Mouse (Mus musculus): ENCODE results near the gene Dpp6. TPM values are rescaled to one million over a fixed set of nuclear protein-coding genes. Genes with fewer than 3 reads are reported as not detected.

The Dpp6 gene
- polyA plus RNA-seq, 1 experiment from 2014 or later, result 0.06 TPM

DNA sequence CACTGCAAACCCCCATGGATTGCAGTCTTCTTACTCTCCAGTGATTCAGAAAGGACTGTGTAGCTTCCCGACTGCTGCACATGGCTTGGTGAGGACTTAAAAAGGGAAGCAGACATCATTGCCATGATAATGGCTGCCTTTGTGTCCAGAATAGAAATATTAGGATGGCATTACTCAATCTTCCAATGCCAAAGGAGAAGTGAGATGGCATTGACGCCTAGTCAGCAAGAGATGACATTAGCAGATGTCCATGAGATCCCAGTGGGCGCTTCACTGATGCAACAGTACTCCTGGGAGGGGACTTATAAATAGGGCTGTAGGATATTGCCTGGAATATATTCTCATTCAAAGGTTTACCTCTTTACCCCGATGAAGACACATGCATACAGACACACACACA, 368.0 kb downstream of the Dpp6 start:
- no peak overlapping the region for H3K27ac ChIP-seq (ENCODE audit: low read depth)
- no peak for TF ChIP-seq EP300 (IDR thresholded peaks at IDR 0.05; ENCODE audit: low read depth)
- no peak for TF ChIP-seq CTCF (IDR thresholded peaks at IDR 0.05; ENCODE audit: low read depth)
- 62% methylated on average over 4 of the region's 4 CpGs for WGBS (ENCODE audit: insufficient replicate concordance)

DNA sequence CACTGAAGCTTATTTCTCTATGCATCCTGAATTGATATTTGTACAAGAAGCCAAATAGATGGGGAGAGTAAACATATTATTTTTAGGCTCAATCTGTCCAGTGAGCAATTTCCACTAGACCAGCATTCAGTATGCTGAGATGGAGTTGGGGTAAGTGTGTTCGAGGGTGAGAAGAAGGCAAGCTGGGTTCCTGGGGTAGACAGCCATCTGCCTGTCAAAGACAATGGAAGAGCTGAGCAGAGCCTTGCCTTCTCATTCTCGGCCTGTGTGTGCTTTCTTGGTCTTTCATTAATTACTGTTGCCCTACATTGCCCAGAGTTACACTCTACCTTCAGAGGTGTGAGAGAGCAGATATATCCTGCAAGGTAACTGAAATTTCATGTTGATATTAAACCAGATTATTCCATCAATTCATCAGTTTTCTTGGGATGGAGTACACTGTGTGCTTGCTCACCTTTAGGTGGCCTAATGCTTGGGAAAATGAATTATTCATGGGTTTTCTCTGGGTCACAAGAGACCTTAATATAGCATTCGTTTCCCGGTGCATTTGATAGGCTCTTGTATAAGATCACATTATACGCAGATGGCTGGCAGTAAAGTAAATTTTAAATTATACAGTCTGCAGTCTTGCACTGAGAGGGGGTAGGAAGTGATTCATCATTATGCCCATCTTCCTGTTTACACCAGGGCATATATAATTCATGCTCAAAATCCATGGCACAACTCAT, 374.4 kb downstream of the Dpp6 start:
- WGBS (ENCODE audit: insufficient replicate concordance), result 70% methylated on average over 5 of the region's 5 CpGs

More for the DNA sequence above, 368.0 kb downstream of the Dpp6 start:
- no peaks in the 10 kb centered on the region for H3K27me3 ChIP-seq (ENCODE audit: insufficient read depth, low read length)
- H3K4me3 ChIP-seq (ENCODE audit: low read depth, low read length), result no peak overlapping the region
- no peaks in the 10 kb centered on the region for H3K9me3 ChIP-seq (ENCODE audit: low read length)
- no peak for DNase-seq
- ATAC-seq, result no peak
- H3K4me1 ChIP-seq (ENCODE audit: insufficient read depth), result no peaks in the 10 kb centered on the region
- no peak overlapping the region for H3K4me2 ChIP-seq (ENCODE audit: low read depth, low read length)
- H3K9ac ChIP-seq (replicated peaks), result no peak overlapping the region
- no peaks in the 10 kb centered on the region for H3K36me3 ChIP-seq (replicated peaks; ENCODE audit: insufficient read depth, low read length)

DNA sequence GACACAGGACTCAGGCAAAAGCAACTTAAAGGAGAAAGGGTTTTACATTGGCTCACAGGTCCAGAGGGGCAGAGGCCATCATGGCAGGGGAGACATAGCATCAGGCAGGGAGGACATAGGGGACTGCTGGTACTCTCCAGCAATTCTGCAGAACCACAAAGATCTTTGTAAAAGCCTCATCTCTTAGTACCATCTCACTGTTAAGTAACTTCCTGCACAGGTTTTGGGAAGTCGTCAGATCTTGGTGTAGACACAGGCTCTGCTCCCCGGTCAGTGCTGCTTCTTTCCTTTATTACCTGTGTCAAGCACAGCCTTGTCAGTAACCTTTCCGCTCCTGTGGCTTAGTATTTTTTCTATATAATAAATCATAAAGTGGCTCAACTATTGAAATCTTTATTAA, 377.2 kb downstream of the Dpp6 start:
- Histone ChIP-seq H3K9ac (replicated peaks) (no peak overlapping the region), H3K4me2 (ENCODE audit: low read depth, low read length) (no peak overlapping the region), H3K9me3 (ENCODE audit: low read length) (no peaks in the 10 kb centered on the region), H3K4me1 (ENCODE audit: insufficient read depth) (no peaks in the 10 kb centered on the region), H3K4me3 (ENCODE audit: low read depth, low read length) (no peak overlapping the region), H3K36me3 (replicated peaks; ENCODE audit: insufficient read depth, low read length) (no peaks in the 10 kb centered on the region), H3K27ac (ENCODE audit: low read depth) (no peak overlapping the region), H3K27me3 (ENCODE audit: insufficient read depth, low read length) (no peaks in the 10 kb centered on the region)
- no peak for DNase-seq
- 62% methylated on average over 3 of the region's 3 CpGs for WGBS (ENCODE audit: insufficient replicate concordance)
- no peak for ATAC-seq
- no peak for TF ChIP-seq CTCF (IDR thresholded peaks at IDR 0.05; ENCODE audit: low read depth)
- no peak for TF ChIP-seq EP300 (IDR thresholded peaks at IDR 0.05; ENCODE audit: low read depth)

More for the DNA sequence above, 374.4 kb downstream of the Dpp6 start:
- no peak for DNase-seq
- ATAC-seq, result no peak
- Histone ChIP-seq H3K4me2 (ENCODE audit: low read depth, low read length) (no peak overlapping the region), H3K9me3 (ENCODE audit: low read length) (no peaks in the 10 kb centered on the region), H3K27me3 (ENCODE audit: insufficient read depth, low read length) (no peaks in the 10 kb centered on the region), H3K36me3 (replicated peaks; ENCODE audit: insufficient read depth, low read length) (no peaks in the 10 kb centered on the region), H3K4me3 (ENCODE audit: low read depth, low read length) (no peak overlapping the region), H3K4me1 (ENCODE audit: insufficient read depth) (no peaks in the 10 kb centered on the region), H3K9ac (replicated peaks) (no peak overlapping the region), H3K27ac (ENCODE audit: low read depth) (no peak overlapping the region)
- TF ChIP-seq EP300 (IDR thresholded peaks at IDR 0.05; ENCODE audit: low read depth), result no peak

DNA sequence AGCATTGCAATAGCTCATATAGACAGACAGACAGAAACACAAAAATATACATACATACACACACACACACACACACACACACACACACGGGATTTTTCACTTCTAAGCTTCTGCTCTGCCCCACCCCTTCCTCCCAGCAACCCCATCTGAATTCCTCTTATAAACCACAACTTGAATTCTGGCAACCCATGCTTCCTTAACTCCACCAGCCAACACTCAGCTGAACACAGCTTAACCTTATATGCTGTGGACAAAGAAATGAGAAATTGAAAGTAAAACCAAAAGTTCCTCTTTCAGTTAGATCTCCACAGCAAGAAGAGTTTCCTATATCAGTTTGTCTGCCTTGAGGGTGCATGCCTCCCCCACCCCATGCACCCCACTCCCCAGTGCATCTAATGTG, 378.0 kb downstream of the Dpp6 start:
- no peaks in the 10 kb centered on the region for H3K9me3 ChIP-seq (ENCODE audit: low read length)
- no peak for ATAC-seq
- H3K27me3 ChIP-seq (ENCODE audit: insufficient read depth, low read length), result no peaks in the 10 kb centered on the region
- H3K4me1 ChIP-seq (ENCODE audit: insufficient read depth), result no peaks in the 10 kb centered on the region
- no peak for TF ChIP-seq EP300 (IDR thresholded peaks at IDR 0.05; ENCODE audit: low read depth)
- no peak for TF ChIP-seq CTCF (IDR thresholded peaks at IDR 0.05; ENCODE audit: low read depth)
- no peak for DNase-seq
- 8% methylated on average over 1 of the region's 1 CpGs for whole genome bisulfite sequencing (ENCODE audit: insufficient replicate concordance)
- H3K27ac ChIP-seq (ENCODE audit: low read depth), result no peak overlapping the region
- H3K36me3 ChIP-seq (replicated peaks; ENCODE audit: insufficient read depth, low read length), result no peaks in the 10 kb centered on the region
- no peak overlapping the region for H3K9ac ChIP-seq (replicated peaks)
- no peak overlapping the region for H3K4me3 ChIP-seq (ENCODE audit: low read depth, low read length)
- H3K4me2 ChIP-seq (ENCODE audit: low read depth, low read length), result no peak overlapping the region

DNA sequence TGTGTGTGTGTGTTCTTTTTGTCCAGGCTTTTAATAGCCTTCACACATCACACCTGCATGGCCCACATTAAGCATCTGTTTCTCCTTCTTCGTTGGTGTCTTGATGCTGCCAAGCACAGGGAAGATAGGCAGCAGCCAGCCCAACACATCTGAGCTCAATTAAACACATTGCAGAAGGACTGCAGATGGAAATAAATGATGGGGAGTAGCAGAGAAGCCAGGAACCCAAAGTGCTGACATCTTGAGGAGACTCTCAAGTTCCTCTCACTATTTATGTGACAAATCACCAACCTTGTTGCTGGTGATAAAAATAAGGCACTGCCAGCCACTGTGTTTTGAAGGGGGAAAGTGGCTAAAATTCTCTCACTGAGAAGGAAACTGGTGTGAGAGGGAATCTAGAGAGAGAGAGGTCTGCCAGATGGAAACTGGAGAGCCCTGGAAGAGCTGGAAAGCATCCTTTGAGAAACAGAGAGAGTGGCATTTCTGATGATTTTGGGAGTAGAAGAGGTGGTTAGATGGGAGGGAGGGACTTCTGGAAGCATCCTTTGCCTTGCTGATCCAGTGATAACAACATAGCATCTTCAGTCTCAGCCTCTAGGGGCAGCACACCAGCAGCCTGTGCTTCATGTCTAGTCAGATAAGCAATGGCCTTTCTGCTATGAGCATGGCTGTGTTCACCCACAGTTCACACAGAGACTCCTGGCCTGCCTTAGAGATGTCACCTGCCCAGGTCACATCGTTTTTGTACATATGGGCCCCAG, 383.8 kb downstream of the Dpp6 start:
- Histone ChIP-seq H3K27me3 (ENCODE audit: insufficient read depth, low read length) (no peaks in the 10 kb centered on the region), H3K9ac (replicated peaks) (no peak overlapping the region), H3K4me1 (ENCODE audit: insufficient read depth) (no peaks in the 10 kb centered on the region), H3K4me2 (ENCODE audit: low read depth, low read length) (no peak overlapping the region), H3K27ac (ENCODE audit: low read depth) (no peak overlapping the region), H3K4me3 (ENCODE audit: low read depth, low read length) (no peak overlapping the region), H3K36me3 (replicated peaks; ENCODE audit: insufficient read depth, low read length) (no peaks in the 10 kb centered on the region), H3K9me3 (ENCODE audit: low read length) (no peaks in the 10 kb centered on the region)
- peak; percentile 21 for TF ChIP-seq CTCF (IDR thresholded peaks at IDR 0.05; ENCODE audit: low read depth)
- TF ChIP-seq EP300 (IDR thresholded peaks at IDR 0.05; ENCODE audit: low read depth), result no peak
- ATAC-seq, result no peak
- DNase-seq, result no peak
- WGBS (ENCODE audit: insufficient replicate concordance), result 48% methylated on average over 2 of the region's 2 CpGs

DNA sequence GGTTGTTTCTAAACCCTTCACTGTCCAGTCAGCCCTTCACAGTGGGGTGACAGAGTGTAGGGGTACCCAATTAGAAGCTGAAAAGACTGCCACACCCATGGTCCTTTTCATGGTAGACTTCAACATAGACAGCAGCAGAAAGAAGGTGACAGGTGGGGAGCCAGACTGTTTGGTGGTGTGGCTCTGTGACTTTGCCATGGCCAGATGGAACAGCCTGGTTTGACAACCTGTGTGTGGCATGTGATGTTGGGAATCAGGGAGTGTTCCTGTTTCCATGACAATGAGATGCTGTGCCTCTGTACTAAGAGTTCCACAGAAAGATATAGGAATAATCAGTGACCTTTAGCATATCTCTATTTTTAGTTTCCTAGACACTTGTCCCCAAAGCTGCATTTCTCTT, 386.1 kb downstream of the Dpp6 start:
- no peak overlapping the region for H3K4me3 ChIP-seq (ENCODE audit: low read depth, low read length)
- no peak overlapping the region for H3K9ac ChIP-seq (replicated peaks)
- DNase-seq, result no peak
- H3K36me3 ChIP-seq (replicated peaks; ENCODE audit: insufficient read depth, low read length), result no peaks in the 10 kb centered on the region
- no peaks in the 10 kb centered on the region for H3K4me1 ChIP-seq (ENCODE audit: insufficient read depth)
- ATAC-seq, result no peak
- H3K4me2 ChIP-seq (ENCODE audit: low read depth, low read length), result no peak overlapping the region
- no peak overlapping the region for H3K27ac ChIP-seq (ENCODE audit: low read depth)
- H3K27me3 ChIP-seq (ENCODE audit: insufficient read depth, low read length), result no peaks in the 10 kb centered on the region
- TF ChIP-seq CTCF (IDR thresholded peaks at IDR 0.05; ENCODE audit: low read depth) (no peak), EP300 (IDR thresholded peaks at IDR 0.05; ENCODE audit: low read depth) (no peak)
- no peaks in the 10 kb centered on the region for H3K9me3 ChIP-seq (ENCODE audit: low read length)

Measured in liver, postnatal 0 days (tissue).